Comparison of ENCODE assay signal across 17 mouse cellular contexts in the genomic region with DNA sequence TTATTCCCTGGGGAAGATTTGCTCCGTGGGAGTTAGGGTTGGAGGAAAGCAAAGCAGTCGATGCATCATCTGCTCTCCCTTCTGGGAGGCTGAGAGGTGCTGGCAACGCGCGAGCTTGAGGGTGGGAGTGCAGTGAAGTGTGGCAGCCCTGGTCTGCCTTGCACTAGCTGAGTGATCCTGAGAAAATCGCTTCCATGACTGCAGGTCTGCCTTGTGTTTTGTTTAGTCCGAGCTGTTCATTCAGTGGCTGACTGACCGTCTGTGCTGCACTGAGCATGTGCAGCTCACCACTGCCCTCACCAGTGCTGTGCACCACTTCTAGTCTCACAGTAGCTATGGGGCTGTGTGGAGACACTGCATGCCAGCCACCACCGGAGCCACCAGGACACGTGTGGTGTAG. TPM values are rescaled to one million over a fixed set of nuclear protein-coding genes. Genes with fewer than 3 reads are reported as not detected.
DNase-seq lines count a peak whose midpoint lies in the region; ATAC-seq and TF ChIP-seq lines count a peak whose summit lies in the region.
"Had no signal": no experiment of that assay in that cellular context is flagged by ENCODE, and none has a peak within 500 bp of the region (broad histone marks: within the 10 kb centered on the region; RNA-seq: fewer than 3 reads in every experiment).

No protein-coding gene starts in this region.

- no peaks in the 10 kb centered on the region for H3K4me1 ChIP-seq in intestine, postnatal 0 days (replicated peaks; ENCODE audit: control insufficient read depth, insufficient read depth, low read length)
- H3K4me1 ChIP-seq: intestine, embryonic 15.5 days; midbrain, embryonic 13.5 days; neural tube, embryonic 15.5 days had no signal

- peak; percentile 69 for DNase-seq in heart, adult 11 months
- no peak for DNase-seq in heart, adult 8-10 months (ENCODE audit: low spot score)
- DNase-seq in ovary, postnatal 36 days (ENCODE audit: low spot score), result peak; percentile 5
- DNase-seq in ovary, postnatal 10 days (ENCODE audit: low spot score), result no peak
- DNase-seq in layer of hippocampus, postnatal 14 days (ENCODE audit: low spot score in 2 of 2), result peak; percentile 12 to 58
- peak; percentile 71 for DNase-seq in telencephalon, adult 2 months (ENCODE audit: low read depth, low spot score)
- no peak for DNase-seq in cerebellum, postnatal 25 days
- DNase-seq: adrenal gland, postnatal 14 days; cerebellum, adult 2 months; gastrocnemius, adult 2 months; liver; spleen, adult 18-20 months had no signal

- H3K27ac ChIP-seq in intestine, postnatal 0 days (ENCODE audit: low read depth, low read length), result no peak overlapping the region
- H3K27ac ChIP-seq: gastrocnemius, adult 2 months; intestine, embryonic 15.5 days; midbrain, embryonic 13.5 days; neural tube, embryonic 15.5 days had no signal

- H3K4me2 ChIP-seq in intestine, postnatal 0 days (replicated peaks; ENCODE audit: low read depth), result no peak overlapping the region
- H3K4me2 ChIP-seq: intestine, embryonic 15.5 days; midbrain, embryonic 13.5 days; neural tube, embryonic 15.5 days had no signal

- no peak for TF ChIP-seq CTCF in intestine, postnatal 0 days (IDR thresholded peaks at IDR 0.05; ENCODE audit: low read depth)

- ATAC-seq in intestine, postnatal 0 days, result no peak
- ATAC-seq: intestine, embryonic 15.5 days; lung, postnatal 0 days; midbrain, embryonic 13.5 days had no signal

- WGBS in intestine, postnatal 0 days, result 79% methylated on average over 10 of the region's 10 CpGs

- no peaks in the 10 kb centered on the region for H3K9me3 ChIP-seq in intestine, postnatal 0 days (ENCODE audit: control insufficient read depth)
- H3K9me3 ChIP-seq: intestine, embryonic 15.5 days; midbrain, embryonic 13.5 days; neural tube, embryonic 15.5 days had no signal

- H3K27me3 ChIP-seq in intestine, postnatal 0 days (replicated peaks; ENCODE audit: control insufficient read depth, insufficient read depth, low read length), result no peaks in the 10 kb centered on the region
- H3K27me3 ChIP-seq: intestine, embryonic 15.5 days; midbrain, embryonic 13.5 days; neural tube, embryonic 15.5 days had no signal

- peaks cover 62% of the 10 kb centered on the region for H3K36me3 ChIP-seq in intestine, postnatal 0 days (ENCODE audit: control insufficient read depth, insufficient read depth)

- no peak overlapping the region for H3K9ac ChIP-seq in intestine, postnatal 0 days (ENCODE audit: low read depth, low read length)
- H3K9ac ChIP-seq: intestine, embryonic 15.5 days; midbrain, embryonic 13.5 days; neural tube, embryonic 15.5 days had no signal

- H3K4me3 ChIP-seq in intestine, postnatal 0 days (ENCODE audit: low read depth, low read length), result no peak overlapping the region
- H3K4me3 ChIP-seq: gastrocnemius, adult 2 months; intestine, embryonic 15.5 days; midbrain, embryonic 13.5 days; neural tube, embryonic 15.5 days had no signal

RNA-seq across cellular contexts. Expression of gene Slc30a9, which starts 42.2 kb away (rescaled TPM):
- total RNA-seq in heart, adult 8-10 months (2022), result 100 to 1,000 TPM; 161 to 209 (median 190) TPM
- 100 to 1,000 TPM; 185 to 191 TPM for total RNA-seq in layer of hippocampus, postnatal 14 days (2021)
- 74.1 and 80.0 TPM in 2 replicates for polyA plus RNA-seq in intestine, postnatal 0 days (2015; fragmentation: Nextera tagmentation; extraction: Ambion mirVana)

Comparison
In these comparisons a context has a peak if more than half of its experiments do, and no peak if none do; other contexts are left out.
1. DNase-seq: peak in heart, adult 11 months (single experiment), ovary, postnatal 36 days (single experiment), layer of hippocampus, postnatal 14 days (2 of 2) and telencephalon, adult 2 months (single experiment); none in heart, adult 8-10 months (single experiment), ovary, postnatal 10 days (single experiment) and cerebellum, postnatal 25 days (0 of 2).